Mouse (Mus musculus): ENCODE data around the gene Kif1c. TPM values are rescaled to one million over a fixed set of nuclear protein-coding genes. Genes with fewer than 3 reads are reported as not detected.

Gene Kif1c
- total and polyA plus RNA-seq, 3 experiments, result 19.8 to 21.7 TPM; not detected in 1

DNA sequence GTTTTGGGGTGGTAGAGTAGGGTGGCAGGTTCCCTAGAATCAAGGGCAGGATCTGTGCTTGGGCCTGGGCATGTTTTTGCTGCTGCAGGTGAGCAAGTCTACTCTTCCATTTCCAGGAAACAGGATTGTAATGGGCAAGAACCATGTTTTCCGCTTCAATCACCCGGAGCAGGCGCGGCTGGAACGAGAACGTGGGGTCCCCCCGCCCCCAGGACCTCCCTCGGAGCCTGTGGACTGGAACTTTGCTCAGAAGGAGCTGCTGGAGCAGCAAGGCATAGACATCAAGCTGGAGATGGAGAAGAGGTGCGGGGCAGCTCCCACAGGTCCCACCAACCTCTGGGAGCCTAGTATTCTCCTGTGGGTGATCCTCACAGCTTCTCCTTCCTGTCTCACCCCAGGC, 24.4 kb downstream of the Kif1c start:
- H3K27ac ChIP-seq (ENCODE audit: control insufficient read depth, low read depth, low read length), result no peak overlapping the region
- H3K79me2 ChIP-seq (ENCODE audit: control insufficient read depth, insufficient read depth, low read length, poor library complexity), result no peaks in the 10 kb centered on the region
- TF ChIP-seq POLR2AphosphoS2 (IDR thresholded peaks at IDR 0.05; ENCODE audit: low read length), result no peak
- no peak for TF ChIP-seq SIN3A (IDR thresholded peaks at IDR 0.05; ENCODE audit: low read length)
- TF ChIP-seq MAFK (IDR thresholded peaks at IDR 0.05; ENCODE audit: borderline replicate concordance, low read depth, low read length), result no peak
- no peak overlapping the region for H3K9ac ChIP-seq (ENCODE audit: control insufficient read depth, low read depth, low read length, poor library complexity, severe bottlenecking)
- peaks cover 0 to 2% of the 10 kb centered on the region in 2 experiments; a peak in 1 of 4 replicates for H3K36me3 ChIP-seq (ENCODE audit: control insufficient read depth in 1 of 2, insufficient read depth in 2 of 2, low read length in 2 of 2)
- H3K9me3 ChIP-seq (replicated peaks; ENCODE audit: insufficient read depth, low read length), result no peaks in the 10 kb centered on the region
- no peaks in the 10 kb centered on the region for H3K27me3 ChIP-seq (ENCODE audit: control insufficient read depth in 1 of 2, insufficient read depth in 2 of 2, low read length in 2 of 2)
- H3K4me1 ChIP-seq (ENCODE audit: control insufficient read depth in 1 of 2, insufficient read depth in 2 of 2, low read length in 2 of 2), result peaks cover 0 to 3% of the 10 kb centered on the region in 2 experiments; a peak in 1 of 4 replicates
- H3K4me3 ChIP-seq (ENCODE audit: control insufficient read depth in 1 of 2, insufficient read depth in 1 of 2, low read depth in 2 of 2, low read length in 2 of 2), result no peak overlapping the region
- DNase-seq (ENCODE audit: low read depth, low spot score), result no peak

DNA sequence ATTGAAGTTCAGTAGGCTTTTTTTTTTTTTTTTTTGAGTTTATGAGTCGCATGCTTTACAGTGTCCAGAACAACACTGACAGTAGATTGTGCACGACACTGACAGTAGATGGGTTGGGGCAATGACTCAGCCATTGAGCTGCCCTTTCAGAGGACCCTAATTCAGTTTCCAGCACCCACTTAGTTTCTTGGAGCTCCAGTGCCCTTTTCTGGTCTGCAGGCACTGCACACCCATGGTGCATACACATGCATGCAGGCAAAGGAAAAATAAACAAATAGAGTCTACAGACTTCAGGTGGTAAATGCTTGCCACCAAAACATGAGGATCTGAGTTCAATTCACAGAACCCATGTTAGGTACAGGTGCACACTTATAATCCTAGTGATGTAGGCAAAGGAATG, 26.2 kb downstream of the Kif1c start:
- Histone ChIP-seq H3K4me3 (ENCODE audit: control insufficient read depth in 1 of 2, insufficient read depth in 1 of 2, low read depth in 2 of 2, low read length in 2 of 2) (no peak overlapping the region), H3K9me3 (replicated peaks; ENCODE audit: insufficient read depth, low read length) (no peaks in the 10 kb centered on the region), H3K27me3 (ENCODE audit: control insufficient read depth in 1 of 2, insufficient read depth in 2 of 2, low read length in 2 of 2) (no peaks in the 10 kb centered on the region), H3K4me1 (ENCODE audit: control insufficient read depth in 1 of 2, insufficient read depth in 2 of 2, low read length in 2 of 2) (no peaks in the 10 kb centered on the region), H3K27ac (ENCODE audit: control insufficient read depth, low read depth, low read length) (no peak overlapping the region), H3K36me3 (ENCODE audit: control insufficient read depth in 1 of 2, insufficient read depth in 2 of 2, low read length in 2 of 2) (no peaks in the 10 kb centered on the region), H3K9ac (ENCODE audit: control insufficient read depth, low read depth, low read length, poor library complexity, severe bottlenecking) (no peak overlapping the region), H3K79me2 (ENCODE audit: control insufficient read depth, insufficient read depth, low read length, poor library complexity) (no peaks in the 10 kb centered on the region)
- no peak for TF ChIP-seq HCFC1 (IDR thresholded peaks at IDR 0.05; ENCODE audit: low read depth, low read length)
- peak; percentile 51 for TF ChIP-seq RAD21 (IDR thresholded peaks at IDR 0.05; ENCODE audit: low read depth, low read length)
- no peak for TF ChIP-seq ELF1 (IDR thresholded peaks at IDR 0.05; ENCODE audit: low read depth, low read length)
- no peak for TF ChIP-seq CHD1 (IDR thresholded peaks at IDR 0.05; ENCODE audit: low read depth, low read length)
- no peak for TF ChIP-seq NRF1 (IDR thresholded peaks at IDR 0.05; ENCODE audit: insufficient read depth, low read depth, low read length, poor library complexity, severe bottlenecking)
- TF ChIP-seq ZC3H11A (IDR thresholded peaks at IDR 0.05; ENCODE audit: low read depth, low read length), result peak; percentile 32; the same call in 1 of the 2 replicates
- TF ChIP-seq SMC3 (IDR thresholded peaks at IDR 0.05; ENCODE audit: low read depth, low read length), result peak; percentile 49
- TF ChIP-seq CTCF (IDR thresholded peaks at IDR 0.05 in 2 of 3, conservative IDR thresholded peaks at IDR 0.05 in 1 of 3; ENCODE audit: control insufficient read depth in 1 of 3, insufficient read depth in 1 of 3, low read depth in 2 of 3, low read length in 3 of 3, poor library complexity in 1 of 3, severe bottlenecking in 1 of 3), result peak; percentile 32 to 55 (median 50)
- TF ChIP-seq USF1 (IDR thresholded peaks at IDR 0.05; ENCODE audit: low read depth, low read length), result no peak
- peak; percentile 51 for DNase-seq (ENCODE audit: low read depth, low spot score)

DNA sequence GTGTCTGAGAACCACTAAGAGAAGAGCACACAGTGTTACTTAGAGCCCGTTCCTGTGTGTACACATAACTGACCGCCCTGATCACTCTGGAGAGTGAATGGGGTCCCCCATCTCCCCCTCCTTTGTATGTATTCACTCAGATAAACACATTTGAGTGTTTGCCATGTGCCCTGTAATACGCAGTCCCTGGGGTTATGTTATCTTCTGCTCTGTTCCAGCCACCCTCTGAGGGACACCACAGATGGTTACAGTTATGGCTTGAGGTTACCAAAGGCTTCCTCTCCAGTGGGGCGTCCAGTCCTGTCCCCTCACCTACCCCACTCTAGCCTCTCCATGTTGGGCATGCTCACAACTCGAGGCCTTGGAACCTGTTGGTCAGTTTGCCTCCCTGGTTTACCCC, 27.0 kb downstream of the Kif1c start:
- DNase-seq (ENCODE audit: low read depth, low spot score), result no peak
- H3K36me3 ChIP-seq (ENCODE audit: control insufficient read depth in 1 of 2, insufficient read depth in 2 of 2, low read length in 2 of 2), result no peaks in the 10 kb centered on the region
- no peak for TF ChIP-seq POLR2AphosphoS2 (IDR thresholded peaks at IDR 0.05; ENCODE audit: low read length)
- TF ChIP-seq KAT2A (conservative IDR thresholded peaks at IDR 0.05; ENCODE audit: low read depth, low read length), result no peak
- no peak for TF ChIP-seq MAZ (IDR thresholded peaks at IDR 0.05; ENCODE audit: low read depth, low read length)
- no peak for TF ChIP-seq MXI1 (IDR thresholded peaks at IDR 0.05; ENCODE audit: low read depth, low read length)
- no peak for TF ChIP-seq TBP (IDR thresholded peaks at IDR 0.05; ENCODE audit: low read depth, low read length)
- no peak for TF ChIP-seq E2F4 (IDR thresholded peaks at IDR 0.05; ENCODE audit: borderline replicate concordance, low read depth, low read length)
- TF ChIP-seq UBTF (IDR thresholded peaks at IDR 0.05; ENCODE audit: borderline replicate concordance, insufficient read depth, low read depth, low read length), result no peak
- TF ChIP-seq CHD1 (IDR thresholded peaks at IDR 0.05; ENCODE audit: low read depth, low read length), result no peak
- no peak for TF ChIP-seq ZC3H11A (IDR thresholded peaks at IDR 0.05; ENCODE audit: low read depth, low read length)
- no peak for TF ChIP-seq ZNF384 (IDR thresholded peaks at IDR 0.05; ENCODE audit: low read depth, low read length)
- no peak for TF ChIP-seq TCF12 (IDR thresholded peaks at IDR 0.05; ENCODE audit: low read depth, low read length)
- no peak for TF ChIP-seq RAD21 (IDR thresholded peaks at IDR 0.05; ENCODE audit: low read depth, low read length)
- no peak for TF ChIP-seq POLR2AphosphoS5 (IDR thresholded peaks at IDR 0.05; ENCODE audit: borderline replicate concordance, low read depth, low read length)
- H3K9me3 ChIP-seq (replicated peaks; ENCODE audit: insufficient read depth, low read length), result no peaks in the 10 kb centered on the region
- peaks cover 0 to 1% of the 10 kb centered on the region in 2 experiments; a peak in 1 of 4 replicates for H3K27me3 ChIP-seq (ENCODE audit: control insufficient read depth in 1 of 2, insufficient read depth in 2 of 2, low read length in 2 of 2)
- H3K79me2 ChIP-seq (ENCODE audit: control insufficient read depth, insufficient read depth, low read length, poor library complexity), result no peaks in the 10 kb centered on the region
- H3K4me3 ChIP-seq (ENCODE audit: control insufficient read depth in 1 of 2, insufficient read depth in 1 of 2, low read depth in 2 of 2, low read length in 2 of 2), result no peak overlapping the region
- H3K27ac ChIP-seq (ENCODE audit: control insufficient read depth, low read depth, low read length), result no peak overlapping the region
- H3K4me1 ChIP-seq (ENCODE audit: control insufficient read depth in 1 of 2, insufficient read depth in 2 of 2, low read length in 2 of 2), result no peaks in the 10 kb centered on the region
- H3K9ac ChIP-seq (ENCODE audit: control insufficient read depth, low read depth, low read length, poor library complexity, severe bottlenecking), result no peak overlapping the region
